Mouse (Mus musculus) limb, embryonic 14.5 days (tissue): Measurements from ENCODE around the gene BC048679. TPM values are rescaled to one million over a fixed set of nuclear protein-coding genes. Genes with fewer than 3 reads are reported as not detected.
A peak's percentile ranks its signal among the peaks of the same experiment; 100 is the strongest.
"Not testable (repeated sequence)": the region's sequence is repeated elsewhere in the genome, so short reads cannot be mapped to it uniquely, and the experiment has no call there.

ENCODE experiments used
- ATAC-seq: fragments of 200-750 bp; cut with Nextera tagmentation; 2 replicates; pipeline ENCODE4 v1.8.0; 2017; ENCODE audit warnings: low read depth, moderate number of reproducible peaks, moderate TSS enrichment; ENCODE audit not compliant: low FRiP score
- DNase-seq: peaks from one replicate; pipeline ENCODE4 v3.0.0-alpha.2; 2015; ENCODE audit warnings: low spot score
- H3K27ac ChIP-seq: fragments of 300-500 bp; sonication (generic); replicated peaks from 2 replicates; pipeline ENCODE4 v1.5.1; 2014; ENCODE audit warnings: low read depth, mild to moderate bottlenecking, low read length, moderate library complexity, mixed read lengths
- H3K27me3 ChIP-seq: fragments of 300-500 bp; sonication (generic); 2 replicates; pipeline ENCODE4 v1.6.1; 2014; ENCODE audit warnings: low read length, mixed read lengths; ENCODE audit not compliant: control insufficient read depth, insufficient read depth
- H3K36me3 ChIP-seq: fragments of 300-500 bp; sonication (generic); 2 replicates; pipeline ENCODE4 v1.6.1; 2014; ENCODE audit warnings: mild to moderate bottlenecking, low read length, moderate library complexity, mixed read lengths; ENCODE audit not compliant: control insufficient read depth, insufficient read depth
- H3K4me1 ChIP-seq: fragments of 300-500 bp; sonication (generic); 2 replicates; pipeline ENCODE4 v1.6.1; 2014; ENCODE audit warnings: antibody characterized with exemption, low read length, mixed read lengths; ENCODE audit not compliant: control insufficient read depth, insufficient read depth
- H3K4me2 ChIP-seq: fragments of 300-500 bp; sonication (generic); replicated peaks from 2 replicates; pipeline ENCODE4 v1.6.1; 2014; ENCODE audit warnings: low read depth, mild to moderate bottlenecking, low read length, moderate library complexity; ENCODE audit not compliant: severe bottlenecking
- H3K4me3 ChIP-seq: fragments of 300-500 bp; sonication (generic); replicated peaks from 2 replicates; pipeline ENCODE4 v1.5.1; 2014; ENCODE audit warnings: low read length
- H3K9ac ChIP-seq: fragments of 300-500 bp; sonication (generic); 2 replicates; pipeline ENCODE4 v1.6.1; 2014; ENCODE audit warnings: mild to moderate bottlenecking, low read depth, low read length, moderate library complexity; ENCODE audit not compliant: severe bottlenecking
- H3K9me3 ChIP-seq: fragments of 300-500 bp; sonication (generic); 2 replicates; pipeline ENCODE4 v1.6.1; 2016; ENCODE audit warnings: low read length; ENCODE audit not compliant: control insufficient read depth
- POLR2A ChIP-seq: fragments of 200-500 bp; IDR thresholded peaks from 2 replicates; pipeline ENCODE4 v1.8.0; 2012; ENCODE audit warnings: inconsistent platforms, mild to moderate bottlenecking, moderate library complexity, borderline replicate concordance; ENCODE audit not compliant: insufficient read depth, insufficient read length; ENCODE audit errors: extremely low read depth
- WGBS: fragments of 180-500 bp; shearing (Covaris S2); extraction: QIAGEN DNeasy Blood & Tissue Kit; methylation state at CpG from one replicate; pipeline ENCODE4 v1.1.7; 2014; 5-methylcytosine and 5-hydroxymethylcytosine counted together
- polyA plus RNA-seq, 2 experiments: library from polyadenylated mRNA; depleted of rRNA in 1 of 2; stranded (reverse) in 1 of 2; unstranded in 1 of 2; fragments of >200 nt; fragmentation: Nextera tagmentation in 1 of 2; extraction: Ambion mirVana in 1 of 2; gene quantifications; 2 replicates each; pipeline versions ENCODE4 v1.2.1 to v1.2.3; 2012 to 2014

BC048679 gene
- polyA plus RNA-seq, 2 experiments, result not detected

GRCm38 (mm10) chr7:81492628-81493027 lies 5.5 kb downstream of the BC048679 start:
- Histone ChIP-seq H3K27me3 (peaks cover 24% of the 10 kb centered on the region), H3K9me3 (no peaks in the 10 kb centered on the region), H3K4me2 (no peak overlapping the region), H3K36me3 (no peaks in the 10 kb centered on the region), H3K4me3 (no peak overlapping the region), H3K27ac (no peak overlapping the region), H3K9ac (no peak overlapping the region), H3K4me1 (0 out of 2 replicates have a peak, but pooled peaks cover 6% of the 10 kb centered on the region)
- TF ChIP-seq POLR2A, result no peak
- no peak for DNase-seq
- WGBS, result 44% methylated on average over 9 of the region's 9 CpGs
- ATAC-seq, result no peak

GRCm38 (mm10) chr7:81489649-81490048 lies 8.4 kb downstream of the BC048679 start:
- 16% methylated on average over 9 of the region's 9 CpGs for WGBS

GRCm38 (mm10) chr7:81480800-81481199 lies 17.3 kb downstream of the BC048679 start:
- no peak overlapping the region for H3K4me2 ChIP-seq
- no peak overlapping the region for H3K4me3 ChIP-seq
- peaks cover 12% of the 10 kb centered on the region; the same call in 1 of the 2 replicates for H3K27me3 ChIP-seq
- DNase-seq (no peak), ATAC-seq (no peak)
- no peaks in the 10 kb centered on the region for H3K9me3 ChIP-seq
- H3K9ac ChIP-seq, result no peak overlapping the region
- H3K27ac ChIP-seq, result no peak overlapping the region
- no peak for TF ChIP-seq POLR2A
- H3K4me1 ChIP-seq, result no peaks in the 10 kb centered on the region
- 17% methylated on average over 8 of the region's 8 CpGs for WGBS
- H3K36me3 ChIP-seq, result no peaks in the 10 kb centered on the region

More at GRCm38 (mm10) chr7:81489649-81490048, 8.4 kb downstream of the BC048679 start:
- ATAC-seq (no peak), DNase-seq (no peak)
- H3K9me3 ChIP-seq, result no peaks in the 10 kb centered on the region
- H3K4me2 ChIP-seq, result no peak overlapping the region
- H3K27me3 ChIP-seq, result peaks cover 24% of the 10 kb centered on the region
- no peak for TF ChIP-seq POLR2A
- H3K4me1 ChIP-seq, result 0 out of 2 replicates have a peak, but pooled peaks cover 6% of the 10 kb centered on the region
- H3K9ac ChIP-seq, result no peak overlapping the region
- no peak overlapping the region for H3K4me3 ChIP-seq
- H3K27ac ChIP-seq, result no peak overlapping the region
- no peaks in the 10 kb centered on the region for H3K36me3 ChIP-seq

DNA sequence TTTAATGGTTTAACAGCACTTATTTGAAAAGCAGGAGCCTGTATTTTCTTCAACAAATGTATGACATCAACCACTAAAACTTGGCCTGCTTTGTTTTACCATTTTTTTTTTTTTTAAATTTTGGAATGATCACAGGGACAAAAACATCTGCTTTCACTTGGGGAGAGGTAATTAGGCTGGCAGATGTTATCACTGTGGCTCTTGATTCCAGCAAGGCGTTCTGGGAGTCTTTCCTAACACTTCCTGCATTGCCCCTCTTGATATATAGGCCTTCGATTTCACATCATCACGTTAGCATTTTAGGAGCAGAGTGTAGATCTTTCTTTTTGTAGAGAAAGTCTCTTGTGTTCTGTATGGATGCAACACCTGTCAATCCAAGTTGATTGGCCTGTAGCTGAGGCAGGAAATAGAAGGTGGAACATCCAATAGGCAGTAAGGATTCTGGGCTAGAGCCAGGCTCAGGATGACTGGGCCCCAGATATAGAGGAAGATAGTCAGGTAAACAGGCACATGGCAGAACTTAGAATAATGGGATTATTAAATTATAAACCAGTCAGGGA lies 18.5 kb downstream of the BC048679 start:
- no peak overlapping the region for H3K4me3 ChIP-seq
- no peak overlapping the region for H3K27ac ChIP-seq
- H3K36me3 ChIP-seq, result no peaks in the 10 kb centered on the region
- no peaks in the 10 kb centered on the region for H3K4me1 ChIP-seq
- no peaks in the 10 kb centered on the region for H3K9me3 ChIP-seq
- no peak overlapping the region for H3K4me2 ChIP-seq
- no peak for TF ChIP-seq POLR2A
- H3K27me3 ChIP-seq, result peaks cover 12% of the 10 kb centered on the region; the same call in 1 of the 2 replicates
- DNase-seq (peak; percentile 27), ATAC-seq (no peak)
- WGBS, result 22% methylated on average over 3 of the region's 3 CpGs
- no peak overlapping the region for H3K9ac ChIP-seq

- DNase-seq, H3K9me3 ChIP-seq, H3K4me2 ChIP-seq, H3K9ac ChIP-seq, H3K4me3 ChIP-seq, ATAC-seq, H3K36me3 ChIP-seq, H3K4me1 ChIP-seq, H3K27ac ChIP-seq: not testable (repeated sequence)
- H3K27me3 ChIP-seq, result peaks cover 12% of the 10 kb centered on the region; the same call in 1 of the 2 replicates
Measured at GRCm38 (mm10) chr7:81478261-81478660, 19.8 kb downstream of the BC048679 start.

DNA sequence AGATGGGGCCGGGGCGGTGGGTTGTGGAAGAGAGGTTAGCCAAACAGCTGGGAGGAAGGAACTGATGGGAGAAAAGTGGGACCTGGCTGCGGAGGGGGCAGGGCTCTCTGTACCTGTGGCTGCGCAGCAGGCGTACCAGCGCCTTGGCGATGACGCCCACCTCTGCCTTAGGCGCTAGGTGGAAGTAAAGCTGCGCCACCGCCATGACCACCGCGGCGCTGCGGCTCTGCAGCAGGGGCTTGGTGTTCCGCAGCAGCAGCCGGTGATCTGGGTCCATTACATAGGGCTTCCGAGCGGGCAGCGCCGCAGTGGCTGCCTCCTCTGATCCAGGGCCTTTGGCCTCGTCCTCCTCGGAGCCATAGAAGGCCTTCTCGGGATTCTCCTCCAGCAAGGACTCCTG lies 21.2 kb downstream of the BC048679 start:
- peak; percentile 44; the same call in 1 of the 2 replicates for ATAC-seq

More for the DNA sequence above, 21.2 kb downstream of the BC048679 start:
- no peak overlapping the region for H3K4me3 ChIP-seq
- no peak overlapping the region for H3K27ac ChIP-seq
- no peaks in the 10 kb centered on the region for H3K36me3 ChIP-seq
- no peaks in the 10 kb centered on the region for H3K9me3 ChIP-seq
- H3K4me1 ChIP-seq, result no peaks in the 10 kb centered on the region
- peaks cover 12% of the 10 kb centered on the region; the same call in 1 of the 2 replicates for H3K27me3 ChIP-seq
- WGBS, result 3% methylated on average over 18 of the region's 24 CpGs
- no peak overlapping the region for H3K9ac ChIP-seq
- DNase-seq, result no peak
- H3K4me2 ChIP-seq, result peak overlapping the region; percentile 28; the same call in 1 of the 2 replicates
- no peak for TF ChIP-seq POLR2A
